12 mouse cellular contexts compared by ENCODE assay signal in genomic region chr6:72583211-72583839, GRCm38 (mm10).
"Had no signal": no experiment of that assay in that cellular context is flagged by ENCODE, and none has a peak within 500 bp of the region (broad histone marks: within the 10 kb centered on the region; RNA-seq: fewer than 3 reads in every experiment).

No protein-coding gene starts in this region.

- H3K27ac ChIP-seq: kidney, postnatal 0 days; left cerebral cortex, adult 2 months; limb, embryonic 10.5 days; lung, embryonic 15.5 days; midbrain, embryonic 12.5 days; neural tube, embryonic 13.5 days had no signal

- DNase-seq: right cerebral cortex, postnatal 14 days; thymus, adult 18-20 months; thymus, postnatal 14 days had no signal

- H3K4me2 ChIP-seq: liver, embryonic 15.5 days; lung, embryonic 15.5 days; midbrain, embryonic 12.5 days; neural tube, embryonic 13.5 days had no signal

- H3K9ac ChIP-seq: liver, embryonic 15.5 days; lung, embryonic 15.5 days; midbrain, embryonic 12.5 days; neural tube, embryonic 13.5 days had no signal

- H3K4me3 ChIP-seq: left cerebral cortex, adult 2 months; limb, embryonic 10.5 days; liver, embryonic 15.5 days; lung, embryonic 15.5 days; midbrain, embryonic 12.5 days; neural tube, embryonic 13.5 days had no signal

- H3K27me3 ChIP-seq: liver, embryonic 15.5 days; lung, embryonic 15.5 days; midbrain, embryonic 12.5 days; neural tube, embryonic 13.5 days had no signal

- ATAC-seq: inflammation-experienced regulatory T-cells, adult 6 months; midbrain, embryonic 16.5 days had no signal

- H3K9me3 ChIP-seq: limb, embryonic 10.5 days; liver, embryonic 15.5 days; lung, embryonic 15.5 days; midbrain, embryonic 12.5 days; neural tube, embryonic 13.5 days had no signal

- H3K4me1 ChIP-seq: liver, embryonic 15.5 days; lung, embryonic 15.5 days; midbrain, embryonic 12.5 days; neural tube, embryonic 13.5 days had no signal
